25 mouse cellular contexts compared by ENCODE assay signal in the genomic region with DNA sequence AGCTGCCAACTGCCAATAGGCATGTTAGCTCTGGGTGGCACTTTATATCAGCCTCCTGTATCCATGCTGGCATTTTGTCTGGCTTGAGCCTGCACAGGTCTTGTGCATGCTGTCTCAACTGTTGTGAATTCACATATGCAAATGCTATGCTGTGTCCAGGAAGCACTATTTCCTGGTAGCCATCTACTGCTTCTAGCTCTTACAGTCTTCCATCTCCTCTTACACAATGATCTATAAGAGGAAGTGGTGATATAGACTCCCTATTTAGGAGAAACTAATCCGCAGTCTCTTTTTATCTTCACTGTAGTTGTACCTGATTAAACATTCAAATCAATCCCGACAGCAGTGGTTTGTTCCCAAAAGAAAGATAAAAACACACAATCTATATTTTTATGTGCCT. TPM values are rescaled to one million over a fixed set of nuclear protein-coding genes. Genes with fewer than 3 reads are reported as not detected.
DNase-seq lines count a peak whose midpoint lies in the region; ATAC-seq lines count a peak whose summit lies in the region.
"Had no signal": no experiment of that assay in that cellular context is flagged by ENCODE, and none has a peak within 500 bp of the region (broad histone marks: within the 10 kb centered on the region; RNA-seq: fewer than 3 reads in every experiment).

No protein-coding gene starts in this region.

- H3K4me3 ChIP-seq in midbrain, embryonic 14.5 days (replicated peaks; ENCODE audit: low read depth, low read length) = no peak overlapping the region
- no peak overlapping the region for H3K4me3 ChIP-seq in kidney, embryonic 16.5 days (ENCODE audit: low read length)
- H3K4me3 ChIP-seq: embryonic facial prominence, embryonic 10.5 days; embryonic facial prominence, embryonic 12.5 days; forebrain, embryonic 13.5 days; forebrain, embryonic 15.5 days had no signal

- no peaks in the 10 kb centered on the region for H3K9me3 ChIP-seq in midbrain, embryonic 14.5 days (ENCODE audit: control insufficient read depth, low read length)
- no peaks in the 10 kb centered on the region for H3K9me3 ChIP-seq in kidney, embryonic 16.5 days (ENCODE audit: low read length)
- H3K9me3 ChIP-seq: embryonic facial prominence, embryonic 10.5 days; embryonic facial prominence, embryonic 12.5 days; forebrain, embryonic 13.5 days; forebrain, embryonic 15.5 days; G1E had no signal

- DNase-seq in adrenal gland, adult (ENCODE audit: inconsistent age in 2 of 2, low spot score in 1 of 2) = no peak
- no peak for DNase-seq in midbrain, embryonic 14.5 days
- DNase-seq: adrenal gland, adult 2 months; adrenal gland, postnatal 10 days; adrenal gland, postnatal 25 days; B cell, adult 2 months; cerebellum, adult 11 months; cerebellum, adult 18-20 months; cerebellum, adult 8-10 months; cerebellum, adult 9-11 months; cerebellum, postnatal 14 days; cerebellum, postnatal 36 days; forebrain, postnatal 0 days had no signal

- H3K27me3 ChIP-seq in midbrain, embryonic 14.5 days (ENCODE audit: control insufficient read depth, insufficient read depth, low read length) = no peaks in the 10 kb centered on the region
- no peaks in the 10 kb centered on the region for H3K27me3 ChIP-seq in kidney, embryonic 16.5 days (ENCODE audit: insufficient read depth, low read length)
- H3K27me3 ChIP-seq: CH12.LX; embryonic facial prominence, embryonic 12.5 days; forebrain, embryonic 13.5 days; forebrain, embryonic 15.5 days; Patski had no signal

- H3K27ac ChIP-seq in midbrain, embryonic 14.5 days (replicated peaks; ENCODE audit: low read depth, low read length) = no peak overlapping the region
- no peak overlapping the region for H3K27ac ChIP-seq in kidney, embryonic 16.5 days (ENCODE audit: low read length)
- H3K27ac ChIP-seq: embryonic facial prominence, embryonic 10.5 days; embryonic facial prominence, embryonic 12.5 days; forebrain, embryonic 13.5 days; forebrain, embryonic 15.5 days had no signal

- no peaks in the 10 kb centered on the region for H3K4me1 ChIP-seq in midbrain, embryonic 14.5 days (ENCODE audit: control insufficient read depth, insufficient read depth, low read length)
- 0 out of 2 replicates have a peak, but pooled peaks cover 3% of the 10 kb centered on the region for H3K4me1 ChIP-seq in kidney, embryonic 16.5 days (ENCODE audit: insufficient read depth, low read length)
- H3K4me1 ChIP-seq: embryonic facial prominence, embryonic 12.5 days; forebrain, embryonic 13.5 days; forebrain, embryonic 15.5 days had no signal

- H3K9ac ChIP-seq in midbrain, embryonic 14.5 days (replicated peaks; ENCODE audit: low read length) = no peak overlapping the region
- no peak overlapping the region for H3K9ac ChIP-seq in kidney, embryonic 16.5 days (replicated peaks; ENCODE audit: low read length)
- H3K9ac ChIP-seq: embryonic facial prominence, embryonic 12.5 days; forebrain, embryonic 13.5 days; forebrain, embryonic 15.5 days; forebrain, postnatal 0 days had no signal

- peak; percentile 52; the same call in 1 of the 2 replicates for ATAC-seq in common myeloid progenitor, adult 5-6 weeks (replicated peaks; ENCODE audit: low read depth, poor library complexity, severe bottlenecking)
- ATAC-seq in megakaryocyte, adult 5-6 weeks (ENCODE audit: poor library complexity, severe bottlenecking) = peak; percentile 89
- no peak for ATAC-seq in midbrain, embryonic 14.5 days (ENCODE audit: low FRiP score, low TSS enrichment)
- ATAC-seq in kidney, embryonic 16.5 days (ENCODE audit: low FRiP score, low TSS enrichment) = no peak
- ATAC-seq: activated CD4-positive, CD25-positive, alpha-beta regulatory T cell, adult 4 months; CD4-positive, CD25-positive, alpha-beta regulatory T cell, adult 4 months; forebrain, embryonic 13.5 days; forebrain, embryonic 15.5 days; forebrain, postnatal 0 days; Patski had no signal

- 90% methylated on average over 2 of the region's 2 CpGs for WGBS in midbrain, embryonic 14.5 days
- WGBS in kidney, embryonic 16.5 days = 83% methylated on average over 2 of the region's 2 CpGs

- no peak overlapping the region for H3K4me2 ChIP-seq in midbrain, embryonic 14.5 days (ENCODE audit: low read length)
- no peak overlapping the region for H3K4me2 ChIP-seq in kidney, embryonic 16.5 days (replicated peaks; ENCODE audit: low read depth, low read length)
- H3K4me2 ChIP-seq: embryonic facial prominence, embryonic 12.5 days; forebrain, embryonic 13.5 days; forebrain, embryonic 15.5 days had no signal

- no peaks in the 10 kb centered on the region for H3K36me3 ChIP-seq in midbrain, embryonic 14.5 days (ENCODE audit: control insufficient read depth, insufficient read depth, low read length)
- H3K36me3 ChIP-seq in kidney, embryonic 16.5 days (ENCODE audit: insufficient read depth, low read length) = no peaks in the 10 kb centered on the region
- H3K36me3 ChIP-seq: embryonic facial prominence, embryonic 10.5 days; embryonic facial prominence, embryonic 12.5 days; forebrain, embryonic 15.5 days; G1E had no signal

RNA-seq across cellular contexts. Expression of a gene that starts 43.9 kb away (rescaled TPM):
- not detected in 2 replicates for total RNA-seq in common myeloid progenitor, adult 5-6 weeks (2017)
- total RNA-seq in megakaryocyte, adult 5-6 weeks (2015) = not detected in 2 replicates
- total RNA-seq in megakaryocyte, adult 5-6 weeks (2017) = not detected in 2 replicates
- polyA plus RNA-seq in midbrain, embryonic 14.5 days (2014; fragmentation: Nextera tagmentation; extraction: Ambion mirVana) = 35.1 and 35.2 TPM in 2 replicates
- polyA plus RNA-seq in kidney, embryonic 16.5 days (2015; fragmentation: Nextera tagmentation; extraction: Ambion mirVana) = 1.2 and 1.6 TPM in 2 replicates
- total RNA-seq: CH12.LX had no signal
- polyA plus RNA-seq: activated CD4-positive, CD25-positive, alpha-beta regulatory T cell, adult 4 months; G1E had no signal

Comparison
In these comparisons a context has a peak if more than half of its experiments do, and no peak if none do; other contexts are left out.
1. ATAC-seq: peak in common myeloid progenitor, adult 5-6 weeks (single experiment) and megakaryocyte, adult 5-6 weeks (single experiment); none in midbrain, embryonic 14.5 days (single experiment) and kidney, embryonic 16.5 days (single experiment).